Mouse (Mus musculus): ENCODE measurements around the gene Cd47. TPM values are rescaled to one million over a fixed set of nuclear protein-coding genes. Genes with fewer than 3 reads are reported as not detected.

Cd47 gene
- total and polyA plus RNA-seq, 3 experiments, result 102 to 277 (median 142) TPM

DNA sequence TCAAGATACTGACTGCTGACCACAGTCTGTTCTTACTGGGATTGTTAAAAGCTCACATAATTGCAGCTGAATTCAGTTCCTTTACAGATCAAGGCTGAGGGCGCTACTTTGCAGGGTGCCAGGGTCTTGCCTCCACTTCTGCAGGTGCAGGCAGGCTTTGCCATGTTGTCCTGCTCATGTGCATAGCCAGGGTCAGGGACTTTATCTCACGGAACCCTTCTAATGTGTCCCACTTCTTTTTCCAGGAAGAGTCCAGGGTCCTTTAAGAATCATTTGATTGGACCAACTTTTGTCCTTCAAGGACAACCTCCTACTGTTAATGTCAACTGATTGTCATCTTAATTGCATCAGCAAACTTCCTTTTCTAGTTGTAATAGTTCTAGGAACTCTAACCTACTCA, 77.7 kb downstream of the Cd47 start:
- DNase-seq (ENCODE audit: extremely low read depth), result no peak
- no peaks in the 10 kb centered on the region for H3K27me3 ChIP-seq (replicated peaks)
- peaks cover 27 to 73% of the 10 kb centered on the region in 2 experiments for H3K36me3 ChIP-seq (replicated peaks in 1 of 2; ENCODE audit: control insufficient read depth in 1 of 2, insufficient read depth in 1 of 2, low read length in 1 of 2)
- H3K4me3 ChIP-seq (replicated peaks in 1 of 3; ENCODE audit: low read depth in 2 of 3, low read length in 2 of 3, poor library complexity in 1 of 3), result no peak overlapping the region
- no peaks in the 10 kb centered on the region for H3K9me3 ChIP-seq (replicated peaks; ENCODE audit: low read length)
- peaks cover 59% of the 10 kb centered on the region for H3K79me2 ChIP-seq (replicated peaks; ENCODE audit: control insufficient read depth, extremely low read depth, insufficient read depth, poor library complexity, severe bottlenecking)
- H3K9ac ChIP-seq (ENCODE audit: insufficient read depth, low read depth), result no peak overlapping the region
- in situ Hi-C loops (cut with MboI; ENCODE audit: low pct_ligation_motif_present, low pct_unique_long_range_greater_than_20kb, low sequenced_read_pairs), result no loop called here
- no peak overlapping the region for H3K4me2 ChIP-seq (ENCODE audit: insufficient read depth, low read depth, poor library complexity, severe bottlenecking)
- H3K27ac ChIP-seq (ENCODE audit: insufficient read depth, low read depth), result no peak overlapping the region
- dilution Hi-C loops (cut with MboI; ENCODE audit: extremely low pct_ligation_motif_present, extremely low pct_unique_long_range_greater_than_20kb, low sequenced_read_pairs), result no loop called here
- TF ChIP-seq SIN3A (IDR thresholded peaks at IDR 0.05; ENCODE audit: low read length) (no peak), ZKSCAN1 (IDR thresholded peaks at IDR 0.05; ENCODE audit: borderline replicate concordance, low read depth, low read length) (no peak), UBTF (IDR thresholded peaks at IDR 0.05; ENCODE audit: low read depth, low read length) (no peak), EP300 (IDR thresholded peaks at IDR 0.05; ENCODE audit: low read length) (no peak), BHLHE40 (IDR thresholded peaks at IDR 0.05; ENCODE audit: low read depth, low read length) (no peak), GABPA (IDR thresholded peaks at IDR 0.05; ENCODE audit: insufficient replicate concordance, low read depth, low read length) (no peak), RAD21 (IDR thresholded peaks at IDR 0.05; ENCODE audit: low read depth, low read length) (no peak), TCF12 (IDR thresholded peaks at IDR 0.05; ENCODE audit: low read depth, low read length) (no peak), MAZ (IDR thresholded peaks at IDR 0.05; ENCODE audit: low read depth, low read length) (no peak), MEF2A (IDR thresholded peaks at IDR 0.05; ENCODE audit: borderline replicate concordance, low read depth, low read length) (no peak), ZNF384 (IDR thresholded peaks at IDR 0.05; ENCODE audit: low read depth, low read length) (no peak), CHD1 (IDR thresholded peaks at IDR 0.05; ENCODE audit: low read depth, low read length) (no peak), HCFC1 (IDR thresholded peaks at IDR 0.05; ENCODE audit: low read depth, low read length) (no peak), USF1 (IDR thresholded peaks at IDR 0.05; ENCODE audit: low read depth, low read length) (no peak), CHD2 (IDR thresholded peaks at IDR 0.05; ENCODE audit: low read length) (no peak), MYC (IDR thresholded peaks at IDR 0.05; ENCODE audit: low read depth, low read length) (no peak)
- peaks cover 11 to 46% of the 10 kb centered on the region in 2 experiments for H3K4me1 ChIP-seq (ENCODE audit: control insufficient read depth in 1 of 2, insufficient read depth in 2 of 2)

DNA sequence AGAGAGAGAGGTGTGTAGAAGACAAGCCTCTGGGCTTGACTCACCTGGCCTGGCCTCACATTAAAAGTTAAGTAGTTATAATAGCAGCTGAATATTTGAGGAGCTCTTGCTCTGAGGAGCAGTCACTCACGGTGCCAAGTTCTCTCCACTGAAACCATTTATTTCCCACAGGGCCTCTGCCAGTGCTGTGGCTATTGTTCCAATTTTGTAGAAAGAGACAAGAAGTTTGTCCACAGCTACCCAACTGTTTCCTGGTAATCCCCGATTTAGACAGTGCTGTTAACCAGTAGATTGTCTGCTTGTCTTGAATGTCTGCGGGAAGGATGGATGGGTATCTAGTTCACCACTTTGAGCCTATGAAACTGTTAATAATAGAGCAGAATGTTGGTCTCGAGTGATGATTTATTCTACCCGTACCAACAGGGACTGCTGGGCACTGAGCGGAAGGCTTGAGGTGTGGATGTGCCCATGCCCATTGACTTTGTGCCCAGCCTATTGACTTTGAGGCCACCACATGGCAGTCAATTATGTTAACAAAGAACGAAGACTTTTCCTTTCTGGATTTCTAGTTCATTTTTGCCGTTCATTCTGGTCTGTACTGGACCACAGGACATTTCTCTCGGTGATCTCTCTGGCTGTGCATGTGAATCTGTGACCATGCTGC, 86.2 kb downstream of the Cd47 start:
- no peak overlapping the region for H3K4me3 ChIP-seq (replicated peaks in 1 of 3; ENCODE audit: low read depth in 2 of 3, low read length in 2 of 3, poor library complexity in 1 of 3)
- peaks cover 2% of the 10 kb centered on the region for H3K9me3 ChIP-seq (replicated peaks; ENCODE audit: low read length)
- H3K4me1 ChIP-seq (ENCODE audit: control insufficient read depth in 1 of 2, insufficient read depth in 2 of 2), result peaks cover 2 to 19% of the 10 kb centered on the region in 2 experiments; a peak in 1 of 4 replicates
- no peak for TF ChIP-seq ZC3H11A (IDR thresholded peaks at IDR 0.05; ENCODE audit: low read depth, low read length)
- no peak overlapping the region for H3K27ac ChIP-seq (ENCODE audit: insufficient read depth, low read depth)
- no peak for DNase-seq (ENCODE audit: extremely low read depth)
- dilution Hi-C loops (cut with MboI; ENCODE audit: extremely low pct_ligation_motif_present, extremely low pct_unique_long_range_greater_than_20kb, low sequenced_read_pairs) (no loop called here), in situ Hi-C loops (cut with MboI; ENCODE audit: low pct_ligation_motif_present, low pct_unique_long_range_greater_than_20kb, low sequenced_read_pairs) (no loop called here)
- peaks cover 45 to 83% of the 10 kb centered on the region in 2 experiments for H3K36me3 ChIP-seq (replicated peaks in 1 of 2; ENCODE audit: control insufficient read depth in 1 of 2, insufficient read depth in 1 of 2, low read length in 1 of 2)
- H3K79me2 ChIP-seq (replicated peaks; ENCODE audit: control insufficient read depth, extremely low read depth, insufficient read depth, poor library complexity, severe bottlenecking), result peaks cover 20% of the 10 kb centered on the region
- no peaks in the 10 kb centered on the region for H3K27me3 ChIP-seq (replicated peaks)
- H3K9ac ChIP-seq (ENCODE audit: insufficient read depth, low read depth), result no peak overlapping the region
- H3K4me2 ChIP-seq (ENCODE audit: insufficient read depth, low read depth, poor library complexity, severe bottlenecking), result no peak overlapping the region
